Mouse (Mus musculus): Measurements from ENCODE around the gene Suox. TPM values are rescaled to one million over a fixed set of nuclear protein-coding genes. Genes with fewer than 3 reads are reported as not detected.
A peak's percentile ranks its signal among the peaks of the same experiment; 100 is the strongest.
"Not testable (repeated sequence)": the region's sequence is repeated elsewhere in the genome, so short reads cannot be mapped to it uniquely, and the experiment has no call there.

Gene Suox
- total RNA-seq, 1 experiment from 2014 or later, result 6.2 TPM

DNA sequence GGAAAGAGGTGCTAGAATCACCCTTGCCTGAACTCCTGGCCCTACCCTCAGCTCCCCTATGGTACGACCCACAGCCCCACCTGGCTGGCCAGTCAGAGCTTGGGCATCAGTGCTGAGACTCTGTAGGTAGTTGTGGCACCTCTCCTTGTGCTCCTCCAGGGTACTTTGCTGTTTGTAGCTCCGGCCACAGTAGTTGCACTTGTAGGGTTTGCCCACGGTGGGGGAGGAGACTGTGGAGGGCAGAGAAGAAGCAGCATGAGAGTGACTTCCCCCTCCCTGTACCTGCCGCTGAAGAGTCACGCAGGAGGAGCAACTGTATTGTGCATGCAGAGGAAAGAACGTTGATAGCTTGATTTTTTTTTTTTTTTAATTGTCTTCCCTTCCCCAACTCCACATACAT, 37.3 kb downstream of the Suox start:
- peak; percentile 32; the same call in 1 of the 2 replicates for ATAC-seq (ENCODE audit: extremely low read depth, insufficient number of reproducible peaks, low FRiP score, poor library complexity, severe bottlenecking)

DNA sequence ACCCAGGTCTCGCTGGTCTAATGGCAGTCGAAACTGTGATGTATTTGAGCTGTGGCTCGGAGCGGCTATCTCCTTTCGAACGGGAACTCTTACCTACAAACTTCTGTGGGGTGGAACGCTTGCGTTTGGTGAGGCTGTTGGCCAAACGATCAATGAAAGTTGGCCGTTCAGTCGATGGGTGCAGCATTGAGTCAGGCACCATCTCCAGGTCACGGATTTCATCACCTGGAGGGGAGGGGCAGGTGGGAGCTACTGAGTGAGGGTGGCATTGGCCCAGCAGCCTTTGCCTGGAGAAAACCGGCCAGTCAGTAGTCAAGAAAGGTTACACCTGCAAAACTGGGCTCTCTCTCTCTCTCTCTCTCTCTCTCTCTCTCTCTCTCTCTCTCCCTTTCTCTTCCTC, 38.2 kb downstream of the Suox start:
- ATAC-seq (ENCODE audit: extremely low read depth, insufficient number of reproducible peaks, low FRiP score, poor library complexity, severe bottlenecking), result no peak

DNA sequence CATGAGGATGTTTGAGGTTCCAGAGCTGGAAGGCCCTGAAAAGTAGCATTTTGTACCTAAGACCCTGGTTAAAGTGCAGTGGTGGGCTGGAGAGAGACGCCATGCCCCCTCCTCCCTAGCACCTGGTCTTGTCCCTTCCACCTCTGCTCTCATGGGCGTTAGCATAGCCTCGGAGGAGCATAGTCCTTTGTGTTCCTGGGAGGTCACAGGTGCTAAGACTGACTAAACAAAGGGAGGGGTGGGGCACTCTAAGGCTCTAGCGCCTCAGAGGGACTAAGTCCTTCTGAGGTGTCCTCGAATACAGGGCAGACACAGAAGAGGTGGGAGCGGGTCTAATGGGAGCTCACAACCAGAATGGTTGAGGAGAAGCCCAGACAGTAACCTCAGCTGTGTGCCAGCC, 42.3 kb downstream of the Suox start:
- no peak for ATAC-seq (ENCODE audit: extremely low read depth, insufficient number of reproducible peaks, low FRiP score, poor library complexity, severe bottlenecking)

DNA sequence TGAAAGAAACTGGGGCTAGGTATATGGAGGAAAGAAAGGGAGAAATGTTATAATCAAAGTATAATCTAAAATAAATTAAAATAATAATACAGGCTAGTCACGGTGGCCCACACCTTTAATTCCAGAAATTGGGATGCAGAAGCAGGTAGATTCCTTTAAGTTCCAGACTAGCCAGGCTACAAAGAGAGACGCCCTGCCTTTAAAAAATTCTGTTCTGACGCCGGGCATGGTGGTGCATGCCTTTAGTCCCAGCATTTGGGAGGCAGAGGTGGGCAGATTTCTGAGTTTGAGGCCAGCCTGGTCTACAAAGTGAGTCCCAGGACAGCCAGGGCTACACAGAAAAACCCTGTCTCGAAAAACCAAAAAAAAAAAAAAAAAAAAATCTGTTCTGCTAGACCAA, 43.6 kb downstream of the Suox start:
- not testable (repeated sequence) for ATAC-seq (ENCODE audit: extremely low read depth, insufficient number of reproducible peaks, low FRiP score, poor library complexity, severe bottlenecking)

DNA sequence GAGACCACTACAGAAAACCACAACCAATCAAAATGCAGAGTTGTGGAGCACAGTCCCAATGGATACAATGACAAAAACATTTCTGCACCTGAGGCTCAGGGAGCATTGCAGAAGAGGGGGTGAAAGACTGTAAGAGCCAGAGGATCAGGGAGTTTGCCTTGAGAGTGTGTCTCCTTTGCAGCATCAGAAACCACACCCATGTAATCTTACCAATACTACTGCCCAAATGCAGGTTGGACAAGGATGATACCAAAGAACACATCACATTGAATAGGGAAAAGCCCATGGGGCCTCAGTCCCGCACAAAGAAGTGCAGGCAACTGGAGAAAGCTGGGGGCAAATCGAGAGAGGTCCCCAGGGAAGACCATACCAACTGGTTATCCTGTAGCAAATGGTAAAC, 44.1 kb downstream of the Suox start:
- no peak for ATAC-seq (ENCODE audit: extremely low read depth, insufficient number of reproducible peaks, low FRiP score, poor library complexity, severe bottlenecking)

DNA sequence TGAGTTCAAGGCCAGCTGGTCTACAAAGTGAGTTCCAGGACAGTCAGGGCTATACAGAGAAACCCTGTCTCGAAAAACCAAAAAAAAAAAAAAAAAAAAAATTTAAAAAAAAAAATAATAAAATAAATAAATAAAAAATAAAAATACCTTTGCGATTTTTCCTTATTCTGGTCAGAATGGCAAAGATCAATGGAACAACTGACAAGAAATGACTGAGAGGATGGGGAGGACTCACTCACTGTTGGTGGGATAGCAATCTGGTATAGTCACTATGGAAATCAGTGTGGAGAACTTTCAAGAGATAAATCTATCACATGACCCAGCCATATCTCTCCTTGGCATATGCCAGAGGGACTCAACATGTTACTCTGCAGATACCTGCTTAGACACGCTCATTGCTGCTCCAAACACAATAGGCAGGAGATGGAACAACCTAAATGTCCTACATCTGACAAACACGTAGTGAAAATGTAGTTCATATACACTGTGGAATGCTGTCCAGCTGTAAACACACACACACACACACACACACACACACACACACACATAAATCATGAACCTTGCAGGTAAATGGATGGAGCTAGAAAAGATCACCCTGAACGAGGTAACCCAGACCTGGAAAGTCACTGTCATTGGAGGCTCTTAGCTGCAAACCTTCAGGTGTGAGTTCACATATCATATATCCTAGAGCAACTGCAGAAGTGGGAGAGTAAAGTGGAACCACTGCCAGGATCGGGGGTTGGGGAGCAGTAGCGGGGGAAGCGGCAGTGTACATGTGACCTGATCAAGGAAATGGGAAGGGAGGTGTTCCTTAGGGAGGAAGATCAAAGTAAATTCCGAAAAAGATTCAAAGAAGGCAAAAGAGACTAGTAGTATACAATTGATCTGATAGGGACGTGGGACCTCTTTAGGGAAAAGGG, 46.2 kb downstream of the Suox start:
- ATAC-seq (ENCODE audit: extremely low read depth, insufficient number of reproducible peaks, low FRiP score, poor library complexity, severe bottlenecking), result no peak

DNA sequence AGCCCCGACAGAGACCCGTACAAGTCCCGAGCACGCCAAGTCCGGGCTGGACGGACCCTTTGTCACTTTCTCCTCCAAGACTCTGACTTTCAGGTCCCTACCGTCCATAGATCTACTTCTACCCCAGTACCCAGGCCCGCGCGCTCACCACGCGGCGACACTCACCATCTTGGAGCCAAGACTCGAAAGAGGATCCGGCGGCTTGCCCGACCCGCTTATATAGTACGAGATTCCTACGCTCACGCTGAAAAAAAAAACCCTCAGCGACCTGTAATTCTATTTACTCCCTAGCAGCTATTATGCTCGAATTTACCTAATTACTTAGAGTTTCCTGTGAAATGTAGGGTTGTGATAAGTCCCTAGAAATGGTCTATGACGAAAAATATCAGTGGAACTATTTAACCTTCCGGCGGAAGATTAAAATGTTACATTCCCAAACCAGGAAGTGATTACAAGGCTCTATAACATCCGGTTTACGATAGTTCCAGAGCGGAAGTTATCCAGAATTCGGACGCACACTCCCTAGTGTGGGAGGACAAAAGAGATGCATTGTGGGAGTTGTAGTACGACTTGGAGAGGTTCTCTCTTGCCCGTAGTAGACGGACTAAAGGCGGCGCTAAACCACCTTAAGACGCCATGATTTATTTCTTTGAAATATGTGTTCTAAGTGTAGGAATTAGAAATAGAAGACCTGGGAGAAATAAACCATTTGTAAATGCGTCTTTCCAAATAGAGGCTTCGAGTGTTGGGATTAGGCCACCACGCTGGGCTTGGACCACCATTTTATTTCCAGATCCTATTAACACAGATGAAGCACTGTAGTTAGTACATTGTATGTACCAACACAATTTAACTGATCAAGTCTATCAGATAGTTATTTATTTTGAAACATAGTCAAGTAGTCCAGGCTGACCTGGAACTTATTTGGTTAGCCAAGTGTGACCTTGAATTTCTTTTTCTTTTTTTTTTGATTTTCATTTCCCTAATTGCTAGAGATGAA, 47.3 kb downstream of the Suox start, which contains the start of gene Rps26:
Gene Rps26, minus strand, starts transcription at position 437 of the 1,000 bp plus-strand sequence.
- ATAC-seq (ENCODE audit: extremely low read depth, insufficient number of reproducible peaks, low FRiP score, poor library complexity, severe bottlenecking), result peak; percentile 98

DNA sequence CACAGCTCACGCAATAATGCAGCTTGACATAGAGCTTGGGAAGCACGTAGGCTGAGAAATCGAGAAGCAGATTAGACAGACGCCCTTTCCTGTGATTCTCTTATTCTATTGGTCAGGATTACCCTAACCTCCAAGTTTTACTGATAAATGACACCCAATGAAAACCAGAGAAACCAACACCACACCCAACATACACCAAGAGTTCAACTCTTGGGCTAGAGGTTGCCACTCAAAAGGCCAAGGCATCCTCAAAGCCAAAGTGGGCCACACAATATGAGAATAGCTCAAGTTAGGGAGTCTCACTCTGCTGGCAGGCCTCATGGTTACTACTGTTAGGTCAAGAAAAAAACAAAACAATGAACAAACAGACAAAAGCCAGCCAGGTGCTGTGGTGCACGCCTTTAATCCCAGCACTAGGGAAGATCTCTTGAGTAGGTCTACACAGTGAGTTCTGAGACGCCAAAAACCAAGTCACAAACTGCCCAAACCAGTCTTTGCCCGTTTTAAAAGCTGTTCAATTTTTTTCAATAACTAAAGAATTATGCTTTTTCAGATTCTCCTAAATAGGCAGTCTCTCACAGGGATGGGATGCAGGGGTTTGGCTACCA, 48.5 kb downstream of the Suox start:
- no peak for ATAC-seq (ENCODE audit: extremely low read depth, insufficient number of reproducible peaks, low FRiP score, poor library complexity, severe bottlenecking)

DNA sequence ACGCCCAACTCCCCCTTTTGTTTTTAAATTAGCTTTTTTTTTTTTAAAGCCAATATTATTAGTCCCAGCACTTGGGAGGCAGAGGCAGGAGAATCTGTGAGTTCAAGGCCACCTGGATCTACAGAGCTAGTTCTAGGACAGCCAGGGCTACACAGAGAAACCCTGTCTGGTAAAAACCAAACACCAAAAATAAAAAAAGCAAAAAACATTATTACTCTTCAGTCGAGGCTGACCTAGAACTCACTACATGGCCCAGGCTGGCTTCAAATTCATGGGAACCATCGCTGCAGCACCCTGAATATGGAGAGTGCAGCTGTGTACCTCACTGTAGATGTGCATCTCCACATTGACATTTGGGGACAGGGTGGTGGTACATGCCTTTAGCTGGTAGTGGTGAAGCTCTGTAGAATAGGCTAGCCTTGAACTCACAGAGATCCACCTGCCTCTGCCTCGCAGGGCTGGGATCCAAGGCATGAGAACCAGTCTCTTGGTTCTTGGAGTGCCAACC, 50.7 kb downstream of the Suox start:
- ATAC-seq (ENCODE audit: extremely low read depth, insufficient number of reproducible peaks, low FRiP score, poor library complexity, severe bottlenecking), result not testable (repeated sequence)

DNA sequence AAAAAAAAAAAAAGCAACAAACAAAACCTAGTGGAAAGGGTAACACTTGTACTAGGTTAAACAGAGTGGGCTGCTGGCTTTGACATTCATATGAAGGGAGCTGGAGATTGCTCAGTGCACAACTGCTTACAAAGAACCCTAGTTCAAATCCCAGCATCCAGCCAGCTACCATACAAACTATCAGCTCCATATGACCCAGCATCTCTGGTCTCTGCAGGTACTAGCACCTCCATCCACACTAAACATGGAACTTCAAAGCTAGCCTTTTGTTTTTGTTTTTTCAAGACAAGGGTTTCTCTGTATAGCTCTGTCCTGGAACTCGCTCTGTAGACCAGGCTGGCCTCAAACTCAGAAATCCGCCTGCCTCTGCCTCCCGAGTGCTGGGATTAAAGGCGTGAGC, 51.2 kb downstream of the Suox start:
- no peak for ATAC-seq (ENCODE audit: extremely low read depth, insufficient number of reproducible peaks, low FRiP score, poor library complexity, severe bottlenecking)

DNA sequence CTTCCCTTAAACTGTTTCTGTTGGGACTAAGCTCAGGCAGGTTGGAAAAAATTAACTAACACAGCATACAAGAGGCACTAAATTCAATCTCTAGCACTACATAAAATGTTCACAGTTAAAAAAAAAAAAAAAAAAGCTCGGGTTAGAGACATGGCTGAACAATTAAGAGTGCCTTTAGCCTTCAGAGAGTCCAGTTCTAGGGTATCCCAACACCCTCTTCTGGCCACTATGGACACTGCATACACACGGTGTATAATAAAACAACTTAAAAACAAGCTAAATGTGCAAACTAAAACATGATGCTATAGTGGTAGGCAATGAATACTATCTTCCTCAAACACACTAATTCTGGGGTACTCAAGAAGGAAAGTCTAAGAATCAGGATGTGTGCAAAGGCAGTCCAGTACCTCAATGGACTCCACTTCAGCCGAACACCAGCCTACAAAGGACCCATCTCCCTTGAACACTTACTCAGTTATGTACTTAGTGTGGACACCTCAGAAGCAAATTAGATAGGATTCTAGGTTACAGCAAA, 51.8 kb downstream of the Suox start:
- ATAC-seq (ENCODE audit: extremely low read depth, insufficient number of reproducible peaks, low FRiP score, poor library complexity, severe bottlenecking), result no peak

DNA sequence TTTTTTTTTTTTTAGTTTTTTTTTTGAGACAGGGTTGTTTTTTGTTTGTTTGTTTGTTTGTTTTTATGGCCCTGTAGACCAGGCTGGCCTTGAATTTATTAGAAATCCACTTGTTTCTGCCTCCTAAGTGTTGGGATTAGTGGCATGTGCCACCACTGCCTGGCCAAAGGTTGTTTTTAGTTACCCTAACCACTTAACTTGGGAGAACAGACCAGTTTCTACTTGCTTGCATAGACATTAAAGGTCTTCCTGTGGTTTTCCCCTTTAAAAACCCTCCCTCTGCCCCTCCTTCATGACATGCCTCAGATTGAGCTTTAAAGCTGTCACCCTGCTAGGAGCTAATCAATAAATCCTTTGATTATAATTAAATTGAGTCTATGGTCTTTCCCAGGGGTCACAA, 53.6 kb downstream of the Suox start:
- ATAC-seq (ENCODE audit: extremely low read depth, insufficient number of reproducible peaks, low FRiP score, poor library complexity, severe bottlenecking), result no peak

Other genes starting within 250 kb of the Suox start
- 117 and 119 TPM in 2 replicates for gene Smarcc2, start 214.8 kb downstream of the Suox start, total RNA-seq (2017)
- gene Myl6, start 179.9 kb downstream of the Suox start, total RNA-seq (2017), result 1,334 and 1,420 TPM in 2 replicates
- gene Myl6b, start 175.4 kb downstream of the Suox start, total RNA-seq (2017), result 0.58 and 2.0 TPM in 2 replicates
- gene Esyt1, start 148.2 kb downstream of the Suox start, total RNA-seq (2017), result 158 and 160 TPM in 2 replicates
- 36.2 and 37.9 TPM in 2 replicates for gene Zc3h10, start 126.3 kb downstream of the Suox start, total RNA-seq (2017)
- 1,707 and 2,029 TPM in 2 replicates for gene Rpl41, start 124.8 kb downstream of the Suox start, total RNA-seq (2017)
- 47.6 and 55.1 TPM in 2 replicates for gene Pa2g4, start 108.1 kb downstream of the Suox start, total RNA-seq (2017)
- 1.3 and 1.6 TPM in 2 replicates for gene Erbb3, start 84.4 kb downstream of the Suox start, total RNA-seq (2017)
- 404 and 420 TPM in 2 replicates for gene Rps26, start 47.3 kb downstream of the Suox start, total RNA-seq (2017)
- gene Ikzf4, start 28.1 kb downstream of the Suox start, total RNA-seq (2017), result 0.35 TPM in 1 of 2 replicates, not detected in the other
- gene Rab5b, start 22.2 kb upstream of the Suox start, total RNA-seq (2017), result 129 and 132 TPM in 2 replicates
- gene Pmel, start 30.1 kb upstream of the Suox start, total RNA-seq (2017), result not detected in 2 replicates
- gene Cdk2, start 31.0 kb upstream of the Suox start, total RNA-seq (2017), result 38.6 and 40.6 TPM in 2 replicates
- gene Dgka, start 70.8 kb upstream of the Suox start, total RNA-seq (2017), result 264 and 290 TPM in 2 replicates
- 56.3 and 57.8 TPM in 2 replicates for gene Pym1, start 73.8 kb upstream of the Suox start, total RNA-seq (2017)
- gene Mmp19, start 116.8 kb upstream of the Suox start, total RNA-seq (2017), result 4.2 and 4.4 TPM in 2 replicates
- 77.7 and 87.9 TPM in 2 replicates for gene Dnajc14, start 130.0 kb upstream of the Suox start, total RNA-seq (2017)
- gene Tmem198b, start 130.3 kb upstream of the Suox start, total RNA-seq (2017), result 7.9 and 8.0 TPM in 2 replicates
- gene Sarnp, start 143.3 kb upstream of the Suox start, total RNA-seq (2017), result 77.9 and 106 TPM in 2 replicates
- 20.0 TPM in 2 replicates for gene Ormdl2, start 147.6 kb upstream of the Suox start, total RNA-seq (2017)
- gene Gdf11, start 217.6 kb upstream of the Suox start, total RNA-seq (2017), result 19.9 and 22.1 TPM in 2 replicates
- gene Cd63, start 226.9 kb upstream of the Suox start, total RNA-seq (2017), result 22.8 and 30.5 TPM in 2 replicates
- 7.4 and 9.5 TPM in 2 replicates for gene Rdh5, start 248.8 kb upstream of the Suox start, total RNA-seq (2017)
- gene Bloc1s1, start 250.0 kb upstream of the Suox start, total RNA-seq (2017), result 58.3 and 85.6 TPM in 2 replicates

All from neutrophil, adult 5-6 weeks (primary cell).